Mouse (Mus musculus) liver, postnatal 0 days (tissue): ENCODE measurements around the gene Msantd3.

Experiments
- CTCF ChIP-seq: sonication (generic); IDR thresholded peaks from 2 replicates; pipeline ENCODE4 v1.5.1; 2016; ENCODE audit warnings: antibody characterized with exemption, low read depth
- EP300 ChIP-seq: IDR thresholded peaks from 2 replicates; pipeline ENCODE4 v1.6.1; 2016; ENCODE audit warnings: antibody characterized with exemption, low read depth, mild to moderate bottlenecking

DNA sequence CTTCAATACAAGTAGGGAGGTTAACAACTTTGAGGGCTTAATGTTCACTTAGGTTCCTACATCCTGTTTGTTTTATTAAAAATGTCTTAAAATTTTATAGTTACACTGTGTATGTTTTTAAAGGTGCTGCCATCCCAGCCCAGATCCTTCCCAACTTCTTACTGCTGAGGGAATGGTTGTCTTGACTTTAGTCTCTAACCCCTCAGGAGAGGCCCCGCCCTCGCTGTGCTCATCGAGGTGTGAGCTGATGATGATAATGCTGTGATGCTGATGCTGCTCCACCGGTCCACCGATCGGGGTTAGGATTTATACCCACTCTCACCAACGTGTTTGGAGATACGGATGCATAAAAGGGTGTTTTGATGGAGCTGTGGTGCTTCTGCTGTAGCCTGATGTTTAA, 22.1 kb downstream of the Msantd3 start:
- TF ChIP-seq EP300 (no peak), CTCF (no peak)
